Mouse (Mus musculus) CH12.LX (cell line): ENCODE measurements around the gene Camta1. TPM values are rescaled to one million over a fixed set of nuclear protein-coding genes. Genes with fewer than 3 reads are reported as not detected.

Source experiments
- DNase-seq: peaks from one replicate; pipeline ENCODE4 v3.0.0-alpha.2; 2013; ENCODE audit errors: extremely low read depth
- H3K27ac ChIP-seq: 2 replicates; pipeline ENCODE4 v1.5.1; 2012; ENCODE audit warnings: low read depth, mild to moderate bottlenecking, control low read depth, moderate library complexity; ENCODE audit not compliant: insufficient read depth
- H3K27me3 ChIP-seq: replicated peaks from 2 replicates; pipeline ENCODE3; 2012; ENCODE audit warnings: inconsistent platforms
- H3K36me3 ChIP-seq, 2 experiments: replicated peaks in 1 of 2; 2 replicates each; pipeline versions ENCODE3 to v1.6.1; 2012; ENCODE audit warnings: inconsistent platforms in 1 of 2, low read length in 1 of 2, mild to moderate bottlenecking in 1 of 2, mixed read lengths in 1 of 2, moderate library complexity in 1 of 2; ENCODE audit not compliant: control insufficient read depth in 1 of 2, insufficient read depth in 1 of 2
- H3K4me1 ChIP-seq, 2 experiments: 2 replicates each; pipeline ENCODE4 v1.6.1; 2012; ENCODE audit warnings: inconsistent platforms in 1 of 2, moderate library complexity in 1 of 2; ENCODE audit not compliant: insufficient read depth in 2 of 2, control insufficient read depth in 1 of 2
- H3K4me2 ChIP-seq: 2 replicates; pipeline ENCODE4 v1.6.1; 2012; ENCODE audit warnings: low read depth, mild to moderate bottlenecking, control low read depth; ENCODE audit not compliant: poor library complexity, insufficient read depth, severe bottlenecking
- H3K4me3 ChIP-seq, 3 experiments: fragments of 150-350 bp in 1 of 3; sonication (generic) in 1 of 3; replicated peaks in 1 of 3; 2 replicates each; pipeline versions ENCODE3 to v1.5.1; 2011 to 2012; ENCODE audit warnings: low read depth in 2 of 3, low read length in 2 of 3, mild to moderate bottlenecking in 2 of 3, moderate library complexity in 2 of 3, control low read depth in 1 of 3, improper control_type of control experiment in 1 of 3, inconsistent platforms in 1 of 3, mixed read lengths in 1 of 3; ENCODE audit not compliant: poor library complexity in 1 of 3
- H3K79me2 ChIP-seq: replicated peaks from 2 replicates; pipeline ENCODE4 v1.6.1; 2012; ENCODE audit warnings: mild to moderate bottlenecking, moderate library complexity; ENCODE audit not compliant: control insufficient read depth, poor library complexity, insufficient read depth, severe bottlenecking; ENCODE audit errors: extremely low read depth
- H3K9ac ChIP-seq: 2 replicates; pipeline ENCODE4 v1.6.1; 2012; ENCODE audit warnings: low read depth, mild to moderate bottlenecking, control low read depth, moderate library complexity; ENCODE audit not compliant: insufficient read depth
- H3K9me3 ChIP-seq: replicated peaks from 2 replicates; pipeline ENCODE3; 2012; ENCODE audit warnings: low read length, inconsistent platforms, mixed read lengths
- BHLHE40 ChIP-seq: IDR thresholded peaks from 2 replicates; pipeline ENCODE4 v1.6.1; 2011; ENCODE audit warnings: mild to moderate bottlenecking, low read depth, low read length, improper control_type of control experiment
- CTCF ChIP-seq, 2 experiments: IDR thresholded peaks in 1 of 2; conservative IDR thresholded peaks in 1 of 2; 2 replicates each; pipeline ENCODE4 v1.5.1; 2011 to 2012; ENCODE audit warnings: low read depth in 2 of 2, low read length in 2 of 2, improper control_type of control experiment in 1 of 2, inconsistent platforms in 1 of 2, mild to moderate bottlenecking in 1 of 2, moderate library complexity in 1 of 2
- E2F4 ChIP-seq: IDR thresholded peaks from 2 replicates; pipeline ENCODE4 v1.6.1; 2011; ENCODE audit warnings: low read depth, low read length, improper control_type of control experiment; ENCODE audit not compliant: insufficient replicate concordance
- ELF1 ChIP-seq: IDR thresholded peaks from 2 replicates; pipeline ENCODE4 v1.6.1; 2014; ENCODE audit warnings: low read depth, mild to moderate bottlenecking, inconsistent platforms, low read length, improper control_type of control experiment
- ETS1 ChIP-seq: conservative IDR thresholded peaks from 2 replicates; pipeline ENCODE4 v1.6.1; 2012; ENCODE audit warnings: low read depth, mild to moderate bottlenecking, inconsistent platforms, low read length, improper control_type of control experiment, moderate library complexity
- GABPA ChIP-seq: IDR thresholded peaks from 2 replicates; pipeline ENCODE4 v1.6.1; 2012; ENCODE audit warnings: low read depth, low read length, improper control_type of control experiment, inconsistent platforms; ENCODE audit not compliant: insufficient replicate concordance
- HCFC1 ChIP-seq: IDR thresholded peaks from 2 replicates; pipeline ENCODE4 v1.6.1; 2012; ENCODE audit warnings: low read depth, mild to moderate bottlenecking, inconsistent platforms, low read length, improper control_type of control experiment
- IRF4 ChIP-seq: IDR thresholded peaks from 2 replicates; pipeline ENCODE4 v1.6.1; 2014; ENCODE audit warnings: low read depth, mild to moderate bottlenecking, inconsistent platforms, low read length, improper control_type of control experiment
- MAFK ChIP-seq: IDR thresholded peaks from 2 replicates; pipeline ENCODE4 v1.6.1; 2011; ENCODE audit warnings: low read length, improper control_type of control experiment; ENCODE audit not compliant: insufficient replicate concordance
- MAX ChIP-seq: IDR thresholded peaks from 2 replicates; pipeline ENCODE4 v1.6.1; 2011; ENCODE audit warnings: low read length, improper control_type of control experiment
- MAZ ChIP-seq: IDR thresholded peaks from 2 replicates; pipeline ENCODE4 v1.6.1; 2012; ENCODE audit warnings: low read depth, mild to moderate bottlenecking, inconsistent platforms, low read length, improper control_type of control experiment, moderate library complexity
- MXI1 ChIP-seq: IDR thresholded peaks from 2 replicates; pipeline ENCODE4 v1.6.1; 2011; ENCODE audit warnings: mild to moderate bottlenecking, low read depth, low read length, improper control_type of control experiment
- NELFE ChIP-seq: IDR thresholded peaks from 2 replicates; pipeline ENCODE4 v1.6.1; 2011; ENCODE audit warnings: low read depth, low read length, improper control_type of control experiment
- NRF1 ChIP-seq: IDR thresholded peaks from 2 replicates; pipeline ENCODE4 v1.6.1; 2014; ENCODE audit warnings: low read depth, mild to moderate bottlenecking, inconsistent platforms, low read length, improper control_type of control experiment, moderate library complexity
- POLR2A ChIP-seq: IDR thresholded peaks from 2 replicates; pipeline ENCODE4 v1.6.1; 2011; ENCODE audit warnings: low read depth, mild to moderate bottlenecking, improper control_type of control experiment, low read length
- POLR2AphosphoS2 ChIP-seq: IDR thresholded peaks from 2 replicates; pipeline ENCODE4 v1.6.1; 2011; ENCODE audit warnings: low read depth, low read length, improper control_type of control experiment
- RAD21 ChIP-seq: IDR thresholded peaks from 2 replicates; pipeline ENCODE4 v1.6.1; 2011; ENCODE audit warnings: low read depth, mild to moderate bottlenecking, low read length, improper control_type of control experiment, moderate library complexity
- SIN3A ChIP-seq: IDR thresholded peaks from 2 replicates; pipeline ENCODE4 v1.6.1; 2012; ENCODE audit warnings: low read length, improper control_type of control experiment, inconsistent platforms
- SMC3 ChIP-seq: IDR thresholded peaks from 2 replicates; pipeline ENCODE4 v1.6.1; 2011; ENCODE audit warnings: low read depth, low read length, improper control_type of control experiment
- TBP ChIP-seq: conservative IDR thresholded peaks from 2 replicates; pipeline ENCODE4 v1.6.1; 2011; ENCODE audit warnings: low read depth, low read length, improper control_type of control experiment
- TCF12 ChIP-seq: IDR thresholded peaks from 2 replicates; pipeline ENCODE4 v1.6.1; 2014; ENCODE audit warnings: low read depth, mild to moderate bottlenecking, inconsistent platforms, low read length, improper control_type of control experiment
- UBTF ChIP-seq: IDR thresholded peaks from 2 replicates; pipeline ENCODE4 v1.6.1; 2012; ENCODE audit warnings: low read depth, mild to moderate bottlenecking, inconsistent platforms, low read length, improper control_type of control experiment, moderate library complexity
- USF2 ChIP-seq: conservative IDR thresholded peaks from 2 replicates; pipeline ENCODE4 v1.6.1; 2011; ENCODE audit warnings: low read depth, low read length, improper control_type of control experiment
- ZC3H11A ChIP-seq: IDR thresholded peaks from 2 replicates; pipeline ENCODE4 v1.6.1; 2012; ENCODE audit warnings: low read depth, mild to moderate bottlenecking, inconsistent platforms, low read length, improper control_type of control experiment
- ZMIZ1 ChIP-seq: IDR thresholded peaks from 2 replicates; pipeline ENCODE4 v1.6.1; 2012; ENCODE audit warnings: low read depth, mild to moderate bottlenecking, inconsistent platforms, low read length, improper control_type of control experiment
- dilution Hi-C: fragments of 300-500 bp; cut with MboI; formaldehyde crosslinking; loops from 2 replicates; pipeline ENCODE4 v1.14.3; 2020; ENCODE audit warnings: low sequenced_read_pairs; ENCODE audit not compliant: extremely low pct_unique_long_range_greater_than_20kb, extremely low pct_ligation_motif_present
- in situ Hi-C: fragments of 300-500 bp; cut with MboI; formaldehyde crosslinking; loops from 3 replicates; pipeline ENCODE4 v1.14.3; 2019; ENCODE audit warnings: low sequenced_read_pairs, low pct_ligation_motif_present, low pct_unique_long_range_greater_than_20kb, mixed read lengths
- polyA plus RNA-seq: library from polyadenylated mRNA; unstranded; fragments of >175 nt; gene quantifications from 2 replicates; pipeline ENCODE4 v1.2.1, GENCODE M21; 2012; ENCODE audit warnings: low read depth; ENCODE audit not compliant: insufficient read length
- total RNA-seq, 2 experiments: library from RNA; depleted of rRNA; stranded (reverse); fragments of 300-350 nt in 1 of 2; fragments of >200 nt in 1 of 2; gene quantifications; 2 replicates each; pipeline ENCODE4 v1.2.3; 2012 to 2014

Camta1 gene
- total and polyA plus RNA-seq, 3 experiments: 9.9 to 32.5 (median 15.3) TPM

DNA sequence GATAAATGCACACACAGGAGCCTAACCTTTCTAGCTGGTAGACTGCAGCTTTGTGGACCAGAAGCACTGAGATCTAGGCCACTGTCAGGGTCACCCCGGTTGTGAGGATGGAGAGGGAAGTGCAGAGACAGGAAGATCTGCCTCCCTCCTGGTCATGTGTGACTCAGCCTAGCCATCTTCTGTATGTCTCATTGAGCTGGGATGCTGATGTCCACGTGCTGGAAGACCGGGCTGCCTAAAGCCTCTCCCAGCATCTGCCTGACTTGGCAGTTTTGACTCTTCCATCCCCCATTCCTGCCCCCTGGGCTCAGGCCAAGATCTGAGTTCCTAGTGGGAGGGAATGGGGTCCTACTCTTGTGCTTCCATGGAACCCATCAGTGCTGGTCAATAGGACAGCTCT is 557.7 kb downstream of the Camta1 start:
- DNase-seq: no peak
- H3K27ac ChIP-seq: no peak overlapping the region
- H3K36me3 ChIP-seq: no peaks in the 10 kb centered on the region
- dilution Hi-C loops: no loop called here
- no peak overlapping the region for H3K9ac ChIP-seq
- no peak for TF ChIP-seq GABPA
- TF ChIP-seq TCF12: no peak
- TF ChIP-seq UBTF: no peak
- no peak for TF ChIP-seq IRF4
- TF ChIP-seq ZMIZ1: no peak
- no peak for TF ChIP-seq CTCF (conservative IDR thresholded peaks at IDR 0.05 in 1 of 2, IDR thresholded peaks at IDR 0.05 in 1 of 2; ENCODE audit: low read depth in 2 of 2, low read length in 2 of 2)
- no peak for TF ChIP-seq NRF1
- no peak for TF ChIP-seq ZC3H11A
- TF ChIP-seq BHLHE40: no peak
- no peak for TF ChIP-seq MAX
- no peak for TF ChIP-seq POLR2A
- TF ChIP-seq POLR2AphosphoS2: no peak
- no peak for TF ChIP-seq SIN3A
- no peak for TF ChIP-seq TBP
- no peak for TF ChIP-seq MXI1
- TF ChIP-seq E2F4: no peak
- no peak for TF ChIP-seq MAZ
- no peaks in the 10 kb centered on the region for H3K4me1 ChIP-seq
- H3K79me2 ChIP-seq: no peaks in the 10 kb centered on the region
- H3K27me3 ChIP-seq: no peaks in the 10 kb centered on the region
- H3K4me3 ChIP-seq: no peak overlapping the region
- H3K9me3 ChIP-seq: peaks cover 92% of the 10 kb centered on the region
- in situ Hi-C loops: no loop called here
- no peak overlapping the region for H3K4me2 ChIP-seq

DNA sequence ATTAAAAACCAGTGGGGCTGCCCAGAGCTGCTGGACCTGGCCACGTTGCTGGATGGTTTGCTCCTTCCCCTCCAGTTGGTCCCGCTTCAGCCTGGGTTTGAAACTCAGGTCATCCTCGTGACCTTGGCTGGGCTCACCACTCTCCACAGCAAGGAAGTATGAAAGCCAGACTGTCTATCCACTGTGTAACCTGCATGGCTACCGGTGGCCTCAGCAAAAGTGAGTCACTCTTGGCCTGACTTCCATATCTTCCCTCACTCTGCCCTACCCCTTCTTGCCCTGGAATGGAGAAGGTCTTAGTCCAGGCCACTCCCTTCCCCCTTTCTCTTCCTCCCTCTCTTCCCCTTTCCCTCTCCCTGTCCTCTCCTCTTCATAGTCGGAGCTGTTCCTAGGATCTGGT is 558.2 kb downstream of the Camta1 start:
- H3K27ac ChIP-seq: no peak overlapping the region
- no peak for DNase-seq
- no peak overlapping the region for H3K4me2 ChIP-seq
- H3K36me3 ChIP-seq: no peaks in the 10 kb centered on the region
- H3K27me3 ChIP-seq: no peaks in the 10 kb centered on the region
- no peaks in the 10 kb centered on the region for H3K79me2 ChIP-seq
- TF ChIP-seq UBTF (no peak), USF2 (no peak), ELF1 (no peak), SMC3 (no peak), NRF1 (no peak), HCFC1 (no peak), MAFK (no peak), ETS1 (no peak), RAD21 (no peak), MAZ (no peak), NELFE (no peak), SIN3A (no peak), E2F4 (no peak)
- in situ Hi-C loops: no loop called here
- no peak overlapping the region for H3K4me3 ChIP-seq
- H3K4me1 ChIP-seq: no peaks in the 10 kb centered on the region
- H3K9ac ChIP-seq: no peak overlapping the region
- dilution Hi-C loops: no loop called here
- peaks cover 96% of the 10 kb centered on the region for H3K9me3 ChIP-seq
